Mouse (Mus musculus) limb, embryonic 13.5 days (tissue): ENCODE data around the gene Arntl. TPM values are rescaled to one million over a fixed set of nuclear protein-coding genes. Genes with fewer than 3 reads are reported as not detected.

Experiments used
- ATAC-seq: fragments of 200-750 bp; cut with Nextera tagmentation; 2 replicates; pipeline ENCODE4 v1.8.0; 2017; ENCODE audit warnings: low read depth, moderate number of reproducible peaks, moderate TSS enrichment; ENCODE audit not compliant: low FRiP score
- H3K27ac ChIP-seq: fragments of 300-500 bp; sonication (generic); 2 replicates; pipeline ENCODE4 v1.5.1; 2015; ENCODE audit warnings: inconsistent platforms, mild to moderate bottlenecking, moderate library complexity
- H3K27me3 ChIP-seq: fragments of 300-500 bp; sonication (generic); 2 replicates; pipeline ENCODE4 v1.6.1; 2015; ENCODE audit warnings: mild to moderate bottlenecking, inconsistent platforms
- H3K36me3 ChIP-seq: fragments of 300-500 bp; sonication (generic); 2 replicates; pipeline ENCODE4 v1.6.1; 2015; ENCODE audit warnings: inconsistent platforms, mild to moderate bottlenecking, moderate library complexity
- H3K4me1 ChIP-seq: fragments of 300-500 bp; sonication (generic); 2 replicates; pipeline ENCODE4 v1.6.1; 2015; ENCODE audit warnings: inconsistent platforms
- H3K4me2 ChIP-seq: fragments of 300-500 bp; sonication (generic); replicated peaks from 2 replicates; pipeline ENCODE4 v1.6.1; 2015; ENCODE audit warnings: inconsistent platforms, mild to moderate bottlenecking, moderate library complexity
- H3K4me3 ChIP-seq: fragments of 300-500 bp; sonication (generic); 2 replicates; pipeline ENCODE4 v1.5.1; 2015; ENCODE audit warnings: moderate library complexity, mild to moderate bottlenecking, inconsistent platforms
- H3K9ac ChIP-seq: fragments of 300-500 bp; sonication (generic); 2 replicates; pipeline ENCODE4 v1.6.1; 2015; ENCODE audit warnings: mild to moderate bottlenecking, inconsistent platforms
- H3K9me3 ChIP-seq: fragments of 300-500 bp; sonication (generic); 2 replicates; pipeline ENCODE4 v1.6.1; 2016; ENCODE audit warnings: inconsistent platforms
- WGBS: fragments of 180-500 bp; shearing (Covaris S2); methylation state at CpG from one replicate; pipeline ENCODE4 v1.1.7; 2015; 5-methylcytosine and 5-hydroxymethylcytosine counted together
- polyA plus RNA-seq: library from polyadenylated mRNA; unstranded; fragments of >200 nt; fragmentation: Nextera tagmentation; extraction: Ambion mirVana; gene quantifications from 2 replicates; pipeline ENCODE4 v1.2.1, GENCODE M21; 2015

Arntl gene
- polyA plus RNA-seq, 1 experiment from 2014 or later, result 7.8 TPM

GRCm38 (mm10) chr7:113188566-113188965, 18.7 kb upstream of the Arntl start:
- 48% methylated on average over 9 of the region's 9 CpGs for WGBS
- Histone ChIP-seq H3K27ac (no peak overlapping the region), H3K4me1 (no peaks in the 10 kb centered on the region), H3K9ac (no peak overlapping the region), H3K4me3 (no peak overlapping the region), H3K4me2 (no peak overlapping the region), H3K27me3 (no peaks in the 10 kb centered on the region), H3K9me3 (no peaks in the 10 kb centered on the region), H3K36me3 (no peaks in the 10 kb centered on the region)
- ATAC-seq, result no peak

- H3K9ac ChIP-seq, result no peak overlapping the region
- whole genome bisulfite sequencing, result 58% methylated on average over 1 of the region's 1 CpGs
- no peak for ATAC-seq
- no peak overlapping the region for H3K4me2 ChIP-seq
- H3K4me3 ChIP-seq, result no peak overlapping the region
- H3K27ac ChIP-seq, result no peak overlapping the region
- no peaks in the 10 kb centered on the region for H3K36me3 ChIP-seq
- H3K4me1 ChIP-seq, result no peaks in the 10 kb centered on the region
- H3K27me3 ChIP-seq, result no peaks in the 10 kb centered on the region
- no peaks in the 10 kb centered on the region for H3K9me3 ChIP-seq
Observed at GRCm38 (mm10) chr7:113191787-113192186, 15.5 kb upstream of the Arntl start.

- ATAC-seq, result no peak
- no peak overlapping the region for H3K4me2 ChIP-seq
- H3K36me3 ChIP-seq, result no peaks in the 10 kb centered on the region
- H3K4me1 ChIP-seq, result peaks cover 8% of the 10 kb centered on the region
- H3K27ac ChIP-seq, result no peak overlapping the region
- no peaks in the 10 kb centered on the region for H3K27me3 ChIP-seq
- H3K9me3 ChIP-seq, result no peaks in the 10 kb centered on the region
- whole genome bisulfite sequencing, result 30% methylated on average over 8 of the region's 8 CpGs
- no peak overlapping the region for H3K9ac ChIP-seq
- no peak overlapping the region for H3K4me3 ChIP-seq
Observed at GRCm38 (mm10) chr7:113192714-113193365, 14.4 kb upstream of the Arntl start.

DNA sequence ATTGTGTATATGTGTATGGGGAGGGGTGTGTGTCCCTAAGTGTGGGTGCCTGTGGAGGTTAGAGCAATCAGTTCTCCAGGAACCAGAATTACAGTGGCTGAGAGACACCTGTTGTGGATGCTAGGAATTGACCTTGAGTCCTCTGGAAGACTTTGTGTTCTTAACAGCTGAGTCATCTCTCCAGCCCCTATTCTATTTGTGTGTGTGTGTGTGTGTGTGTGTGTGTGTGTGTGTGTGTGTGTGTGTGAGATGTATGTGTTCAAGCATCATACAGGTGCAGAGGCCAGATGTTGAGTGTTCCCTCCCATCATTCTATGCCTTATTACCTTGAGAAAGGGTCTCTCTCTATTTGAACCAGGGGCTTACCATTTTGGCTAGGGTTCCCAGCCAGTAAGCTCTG, 13.4 kb upstream of the Arntl start:
- no peak overlapping the region for H3K27ac ChIP-seq
- H3K4me2 ChIP-seq, result no peak overlapping the region
- no peaks in the 10 kb centered on the region for H3K36me3 ChIP-seq
- no peak for ATAC-seq
- H3K9me3 ChIP-seq, result no peaks in the 10 kb centered on the region
- H3K4me1 ChIP-seq, result peaks cover 8% of the 10 kb centered on the region
- H3K27me3 ChIP-seq, result no peaks in the 10 kb centered on the region
- H3K4me3 ChIP-seq, result no peak overlapping the region
- no peak overlapping the region for H3K9ac ChIP-seq

DNA sequence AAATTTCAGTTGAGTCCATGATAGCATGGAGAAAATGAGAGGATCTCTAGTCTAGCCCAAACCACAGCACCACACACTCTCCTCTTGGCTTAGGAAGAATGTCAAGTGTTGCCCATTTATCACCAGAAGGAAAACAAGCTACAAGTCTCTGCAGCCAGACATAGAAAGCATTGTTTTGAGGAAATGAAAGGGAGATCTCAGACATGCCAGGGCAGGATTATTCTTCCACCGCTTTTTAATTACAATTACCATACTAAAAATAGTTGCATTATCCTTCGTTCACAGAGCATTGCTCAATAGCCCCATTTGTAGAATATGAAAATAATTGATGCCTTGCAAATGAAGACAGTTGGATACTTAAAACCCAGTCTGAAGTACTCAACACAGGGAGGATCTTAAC, 12.0 kb upstream of the Arntl start:
- Histone ChIP-seq H3K4me3 (no peak overlapping the region), H3K27ac (no peak overlapping the region), H3K36me3 (no peaks in the 10 kb centered on the region), H3K4me2 (no peak overlapping the region), H3K9ac (no peak overlapping the region), H3K9me3 (no peaks in the 10 kb centered on the region), H3K4me1 (peaks cover 8% of the 10 kb centered on the region), H3K27me3 (no peaks in the 10 kb centered on the region)
- WGBS, result 70% methylated on average over 2 of the region's 2 CpGs
- no peak for ATAC-seq

GRCm38 (mm10) chr7:113196171-113196570, 11.1 kb upstream of the Arntl start:
- Histone ChIP-seq H3K4me1 (peaks cover 8% of the 10 kb centered on the region), H3K27me3 (no peaks in the 10 kb centered on the region), H3K9ac (no peak overlapping the region), H3K9me3 (no peaks in the 10 kb centered on the region), H3K4me3 (no peak overlapping the region), H3K36me3 (no peaks in the 10 kb centered on the region), H3K4me2 (no peak overlapping the region), H3K27ac (no peak overlapping the region)
- ATAC-seq, result no peak
- 68% methylated on average over 3 of the region's 3 CpGs for WGBS

DNA sequence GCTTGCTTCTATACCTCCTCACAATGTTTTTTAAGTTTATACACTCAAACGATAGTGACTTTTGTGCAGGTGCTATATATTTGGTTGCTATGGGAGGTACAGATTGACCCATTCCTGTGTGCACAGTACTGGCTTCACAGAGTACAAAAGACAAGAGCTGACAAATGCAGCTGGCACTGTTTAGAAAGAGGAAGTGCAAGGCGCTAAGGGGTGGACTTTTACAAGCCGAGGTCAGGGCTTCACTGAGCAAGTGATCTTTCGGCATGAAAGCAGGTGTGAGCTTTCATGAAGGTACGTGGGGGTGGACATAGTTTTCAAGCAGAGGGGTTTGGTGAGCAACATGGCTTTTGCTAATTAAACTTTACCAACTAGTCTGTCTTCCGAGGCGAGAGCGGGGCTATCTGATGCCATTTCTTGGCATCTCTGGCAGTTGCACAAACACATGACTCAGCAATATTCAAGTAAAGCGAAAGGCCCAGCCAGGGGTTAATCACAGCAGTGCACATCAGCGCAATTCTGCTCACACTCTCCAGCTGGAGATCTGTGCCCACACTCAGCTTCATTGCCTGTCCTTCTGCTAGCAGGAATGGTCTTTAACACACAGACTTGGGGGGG, 10.0 kb upstream of the Arntl start:
- WGBS, result 20% methylated on average over 10 of the region's 10 CpGs

DNA sequence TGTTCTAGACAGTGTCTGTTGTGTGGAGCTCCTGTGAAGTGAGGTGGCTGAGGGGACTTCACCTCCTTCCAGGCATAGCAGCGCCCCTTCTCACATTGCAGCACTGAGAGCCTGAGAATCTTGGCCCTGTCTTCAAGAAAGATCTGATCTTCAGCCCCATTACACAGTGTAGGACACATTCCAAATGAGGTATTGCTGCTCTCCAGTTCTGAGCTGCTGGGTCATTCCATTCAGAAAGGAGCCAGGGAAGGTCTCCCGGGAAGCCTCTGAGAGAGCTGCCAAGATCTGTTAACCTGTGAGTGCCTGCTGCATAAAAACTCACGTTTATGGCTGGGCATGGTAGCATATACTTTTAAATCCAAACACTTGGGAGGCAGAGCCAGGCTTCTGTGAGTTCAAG, 5.7 kb upstream of the Arntl start:
- WGBS, result 35% methylated on average over 3 of the region's 3 CpGs
- Histone ChIP-seq H3K4me2 (no peak overlapping the region), H3K4me3 (no peak overlapping the region), H3K4me1 (peaks cover 17% of the 10 kb centered on the region), H3K9me3 (no peaks in the 10 kb centered on the region), H3K27me3 (peaks cover 43% of the 10 kb centered on the region), H3K27ac (no peak overlapping the region), H3K9ac (no peak overlapping the region), H3K36me3 (no peaks in the 10 kb centered on the region)
- peak; percentile 72; the same call in 1 of the 2 replicates for ATAC-seq

More for the DNA sequence above, 10.0 kb upstream of the Arntl start:
- Histone ChIP-seq H3K4me2 (no peak overlapping the region), H3K27ac (no peak overlapping the region), H3K9me3 (no peaks in the 10 kb centered on the region), H3K4me3 (no peak overlapping the region), H3K36me3 (no peaks in the 10 kb centered on the region), H3K27me3 (peaks cover 5% of the 10 kb centered on the region), H3K9ac (no peak overlapping the region), H3K4me1 (peaks cover 12% of the 10 kb centered on the region)
- ATAC-seq, result no peak

DNA sequence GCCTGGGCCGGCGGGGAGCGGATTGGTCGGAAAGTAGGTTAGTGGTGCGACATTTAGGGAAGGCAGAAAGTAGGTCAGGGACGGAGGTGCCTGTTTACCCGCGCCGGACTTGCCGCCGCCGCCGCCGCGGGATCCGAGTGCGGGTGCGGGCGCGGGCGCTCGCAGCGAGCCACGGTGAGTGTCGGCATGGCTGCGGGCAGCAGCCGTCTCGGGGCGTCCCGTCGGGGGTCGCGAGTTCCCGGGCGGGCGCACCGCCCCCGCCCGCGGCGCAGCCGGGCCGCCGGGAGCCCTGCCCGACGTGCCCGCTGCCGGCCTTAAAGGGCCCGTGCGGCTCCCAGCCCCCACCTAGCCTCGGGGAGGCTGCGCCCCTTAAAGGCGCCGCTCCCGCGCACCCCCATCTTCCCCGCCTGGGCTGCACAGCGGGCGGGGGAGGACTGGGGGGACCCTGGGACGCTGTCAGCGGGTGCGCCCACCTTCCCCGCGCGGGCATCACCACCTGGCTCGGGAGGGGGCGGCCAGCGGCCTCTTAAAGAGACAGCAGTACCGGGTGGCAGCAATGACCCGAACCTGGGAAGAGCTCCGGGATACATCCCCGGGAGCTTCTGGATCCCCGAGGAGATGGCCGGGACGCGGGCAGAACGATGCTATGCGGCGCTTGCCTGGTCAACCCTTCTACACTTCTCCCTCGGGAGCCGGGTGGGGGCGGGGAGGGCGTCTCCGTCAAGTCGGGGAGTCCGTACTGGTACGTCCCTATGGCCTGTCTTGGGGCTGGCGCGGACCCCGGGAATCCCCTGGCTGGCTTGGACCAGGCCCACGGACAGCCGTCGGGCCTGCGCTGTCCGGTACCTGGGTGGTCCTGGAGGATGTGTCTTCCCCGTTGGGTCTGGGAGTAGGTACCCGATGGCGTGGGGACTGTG, 464 bp downstream of the Arntl start:
- H3K27ac ChIP-seq, result no peak overlapping the region
- H3K4me2 ChIP-seq, result peak overlapping the region; percentile 90
- peak overlapping the region; percentile 83 for H3K4me3 ChIP-seq
- peak overlapping the region; percentile 75 for H3K9ac ChIP-seq
- H3K27me3 ChIP-seq, result peaks cover 77% of the 10 kb centered on the region
- WGBS, result under 1% methylated on average over 85 of the region's 98 CpGs
- peaks cover 13% of the 10 kb centered on the region for H3K4me1 ChIP-seq
- no peaks in the 10 kb centered on the region for H3K36me3 ChIP-seq
- peak; percentile 41 for ATAC-seq
- no peaks in the 10 kb centered on the region for H3K9me3 ChIP-seq

DNA sequence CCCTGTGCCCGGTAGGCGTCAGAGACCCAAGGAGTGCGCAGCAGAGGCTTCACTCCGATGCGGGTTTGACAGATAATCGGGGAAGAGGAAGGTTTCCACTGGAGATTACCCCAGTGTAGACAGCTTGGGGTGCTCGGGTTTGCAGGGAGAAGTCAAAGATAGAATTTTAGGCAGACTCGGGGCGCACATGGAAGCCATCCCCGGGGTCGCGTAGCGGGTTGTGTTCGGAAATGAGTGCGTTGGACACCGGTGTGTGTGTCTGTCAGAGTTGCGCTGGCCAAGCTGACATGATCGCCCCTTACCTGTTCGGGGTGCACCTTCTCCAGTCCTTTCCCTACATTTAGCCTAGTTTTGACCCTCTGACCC, 1.1 kb downstream of the Arntl start:
- Histone ChIP-seq H3K4me2 (peak overlapping the region; percentile 90), H3K4me1 (peaks cover 13% of the 10 kb centered on the region), H3K36me3 (no peaks in the 10 kb centered on the region), H3K27ac (no peak overlapping the region), H3K27me3 (peaks cover 74% of the 10 kb centered on the region), H3K4me3 (peak overlapping the region; percentile 83), H3K9me3 (no peaks in the 10 kb centered on the region), H3K9ac (peak overlapping the region; percentile 75)
- 1% methylated on average over 19 of the region's 19 CpGs for WGBS
- no peak for ATAC-seq

DNA sequence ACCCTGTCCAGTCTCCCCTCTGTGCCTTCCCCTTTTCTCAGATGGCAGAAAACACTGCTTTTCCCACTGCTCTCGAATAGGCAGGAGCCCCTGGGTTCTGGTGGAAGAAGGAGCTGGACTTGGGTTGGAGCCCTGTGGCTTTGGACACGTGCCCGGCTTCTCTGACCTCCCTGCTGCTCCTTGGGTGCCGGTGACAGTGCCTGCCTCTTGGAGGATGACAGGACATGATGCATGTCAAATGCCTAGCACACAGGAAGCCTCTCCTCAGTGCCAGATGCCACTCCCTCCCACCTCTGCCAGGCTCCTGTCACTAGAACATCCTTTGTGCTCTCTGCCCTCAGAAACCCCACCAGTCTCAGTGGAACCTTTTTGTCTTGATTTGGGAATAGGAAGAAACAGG, 3.2 kb downstream of the Arntl start:
- peaks cover 58% of the 10 kb centered on the region for H3K27me3 ChIP-seq
- H3K9ac ChIP-seq, result no peak overlapping the region
- peaks cover 13% of the 10 kb centered on the region for H3K4me1 ChIP-seq
- H3K9me3 ChIP-seq, result no peaks in the 10 kb centered on the region
- H3K27ac ChIP-seq, result no peak overlapping the region
- H3K4me3 ChIP-seq, result no peak overlapping the region
- ATAC-seq, result no peak
- H3K4me2 ChIP-seq, result no peak overlapping the region
- WGBS, result 53% methylated on average over 4 of the region's 4 CpGs
- H3K36me3 ChIP-seq, result no peaks in the 10 kb centered on the region
